Mouse (Mus musculus): Measurements from ENCODE around the gene Spon1. TPM values are rescaled to one million over a fixed set of nuclear protein-coding genes. Genes with fewer than 3 reads are reported as not detected.

The Spon1 gene
- polyA plus RNA-seq, 1 experiment, result 0.65 TPM

GRCm38 (mm10) chr7:113791991-113792390 is 26.2 kb downstream of the Spon1 start:
- no peak overlapping the region for H3K4me3 ChIP-seq (replicated peaks; ENCODE audit: control insufficient read depth, low read depth, low read length)
- H3K4me1 ChIP-seq (ENCODE audit: control insufficient read depth, insufficient read depth, low read length), result no peaks in the 10 kb centered on the region
- WGBS, result 82% methylated on average over 5 of the region's 5 CpGs
- TF ChIP-seq POLR2A (IDR thresholded peaks at IDR 0.05; ENCODE audit: borderline replicate concordance, control insufficient read depth, low read depth, low read length), result no peak
- no peak for TF ChIP-seq CTCF (IDR thresholded peaks at IDR 0.05; ENCODE audit: control insufficient read depth, insufficient read depth, low read length)
- no peak overlapping the region for H3K27ac ChIP-seq (ENCODE audit: control insufficient read depth, insufficient read depth, low read depth, low read length, poor library complexity)

- H3K4me1 ChIP-seq (ENCODE audit: control insufficient read depth, insufficient read depth, low read length), result no peaks in the 10 kb centered on the region
- H3K27ac ChIP-seq (ENCODE audit: control insufficient read depth, insufficient read depth, low read depth, low read length, poor library complexity), result no peak overlapping the region
- 84% methylated on average over 3 of the region's 3 CpGs for WGBS
- H3K4me3 ChIP-seq (replicated peaks; ENCODE audit: control insufficient read depth, low read depth, low read length), result no peak overlapping the region
- TF ChIP-seq CTCF (IDR thresholded peaks at IDR 0.05; ENCODE audit: control insufficient read depth, insufficient read depth, low read length) (no peak), POLR2A (IDR thresholded peaks at IDR 0.05; ENCODE audit: borderline replicate concordance, control insufficient read depth, low read depth, low read length) (no peak)
These were observed 27.1 kb downstream of the Spon1 start for GRCm38 (mm10) chr7:113792871-113793270.

GRCm38 (mm10) chr7:113795209-113795608 is 29.4 kb downstream of the Spon1 start:
- Histone ChIP-seq H3K4me1 (ENCODE audit: control insufficient read depth, insufficient read depth, low read length) (no peaks in the 10 kb centered on the region), H3K27ac (ENCODE audit: control insufficient read depth, insufficient read depth, low read depth, low read length, poor library complexity) (no peak overlapping the region), H3K4me3 (replicated peaks; ENCODE audit: control insufficient read depth, low read depth, low read length) (no peak overlapping the region)
- TF ChIP-seq CTCF (IDR thresholded peaks at IDR 0.05; ENCODE audit: control insufficient read depth, insufficient read depth, low read length), result no peak
- TF ChIP-seq POLR2A (IDR thresholded peaks at IDR 0.05; ENCODE audit: borderline replicate concordance, control insufficient read depth, low read depth, low read length), result no peak
- 88% methylated on average over 5 of the region's 5 CpGs for WGBS

GRCm38 (mm10) chr7:113797134-113797533 is 31.3 kb downstream of the Spon1 start:
- Histone ChIP-seq H3K4me3 (replicated peaks; ENCODE audit: control insufficient read depth, low read depth, low read length) (no peak overlapping the region), H3K4me1 (ENCODE audit: control insufficient read depth, insufficient read depth, low read length) (no peaks in the 10 kb centered on the region), H3K27ac (ENCODE audit: control insufficient read depth, insufficient read depth, low read depth, low read length, poor library complexity) (no peak overlapping the region)
- WGBS, result 79% methylated on average over 4 of the region's 4 CpGs
- TF ChIP-seq CTCF (IDR thresholded peaks at IDR 0.05; ENCODE audit: control insufficient read depth, insufficient read depth, low read length) (no peak), POLR2A (IDR thresholded peaks at IDR 0.05; ENCODE audit: borderline replicate concordance, control insufficient read depth, low read depth, low read length) (no peak)

GRCm38 (mm10) chr7:113798605-113799255 is 32.9 kb downstream of the Spon1 start:
- TF ChIP-seq POLR2A (IDR thresholded peaks at IDR 0.05; ENCODE audit: borderline replicate concordance, control insufficient read depth, low read depth, low read length) (no peak), CTCF (IDR thresholded peaks at IDR 0.05; ENCODE audit: control insufficient read depth, insufficient read depth, low read length) (no peak)
- H3K4me1 ChIP-seq (ENCODE audit: control insufficient read depth, insufficient read depth, low read length), result no peaks in the 10 kb centered on the region
- no peak overlapping the region for H3K4me3 ChIP-seq (replicated peaks; ENCODE audit: control insufficient read depth, low read depth, low read length)
- no peak overlapping the region for H3K27ac ChIP-seq (ENCODE audit: control insufficient read depth, insufficient read depth, low read depth, low read length, poor library complexity)
- WGBS, result 80% methylated on average over 6 of the region's 6 CpGs

- no peaks in the 10 kb centered on the region for H3K4me1 ChIP-seq (ENCODE audit: control insufficient read depth, insufficient read depth, low read length)
- 84% methylated on average over 1 of the region's 1 CpGs for WGBS
- H3K27ac ChIP-seq (ENCODE audit: control insufficient read depth, insufficient read depth, low read depth, low read length, poor library complexity), result no peak overlapping the region
- TF ChIP-seq CTCF (IDR thresholded peaks at IDR 0.05; ENCODE audit: control insufficient read depth, insufficient read depth, low read length) (no peak), POLR2A (IDR thresholded peaks at IDR 0.05; ENCODE audit: borderline replicate concordance, control insufficient read depth, low read depth, low read length) (no peak)
- no peak overlapping the region for H3K4me3 ChIP-seq (replicated peaks; ENCODE audit: control insufficient read depth, low read depth, low read length)
These were observed 44.0 kb downstream of the Spon1 start for GRCm38 (mm10) chr7:113809781-113810180.

GRCm38 (mm10) chr7:113811376-113812158 is 45.8 kb downstream of the Spon1 start:
- TF ChIP-seq POLR2A (IDR thresholded peaks at IDR 0.05; ENCODE audit: borderline replicate concordance, control insufficient read depth, low read depth, low read length), result no peak
- 35% methylated on average over 10 of the region's 10 CpGs for WGBS
- Histone ChIP-seq H3K4me1 (ENCODE audit: control insufficient read depth, insufficient read depth, low read length) (no peaks in the 10 kb centered on the region), H3K4me3 (replicated peaks; ENCODE audit: control insufficient read depth, low read depth, low read length) (no peak overlapping the region), H3K27ac (ENCODE audit: control insufficient read depth, insufficient read depth, low read depth, low read length, poor library complexity) (no peak overlapping the region)

GRCm38 (mm10) chr7:113814101-113814779 is 48.4 kb downstream of the Spon1 start:
- 88% methylated on average over 10 of the region's 10 CpGs for WGBS
- no peak for TF ChIP-seq POLR2A (IDR thresholded peaks at IDR 0.05; ENCODE audit: borderline replicate concordance, control insufficient read depth, low read depth, low read length)
- no peak for TF ChIP-seq CTCF (IDR thresholded peaks at IDR 0.05; ENCODE audit: control insufficient read depth, insufficient read depth, low read length)
- Histone ChIP-seq H3K27ac (ENCODE audit: control insufficient read depth, insufficient read depth, low read depth, low read length, poor library complexity) (no peak overlapping the region), H3K4me3 (replicated peaks; ENCODE audit: control insufficient read depth, low read depth, low read length) (no peak overlapping the region), H3K4me1 (ENCODE audit: control insufficient read depth, insufficient read depth, low read length) (no peaks in the 10 kb centered on the region)
